Mouse (Mus musculus) heart, postnatal 0 days (tissue): Measurements from ENCODE around the gene Asb1. TPM values are rescaled to one million over a fixed set of nuclear protein-coding genes. Genes with fewer than 3 reads are reported as not detected.

Experiments
- ATAC-seq: fragments of 200-750 bp; cut with Nextera tagmentation; 2 replicates; pipeline ENCODE4 v1.8.0; 2017; ENCODE audit warnings: low read depth, moderate number of reproducible peaks, moderate library complexity; ENCODE audit not compliant: insufficient read depth
- DNase-seq: peaks from one replicate; pipeline ENCODE4 v3.0.0-alpha.2; 2016; ENCODE audit warnings: low spot score
- H3K27ac ChIP-seq: fragments of 300-500 bp; sonication (generic); 2 replicates; pipeline ENCODE4 v1.5.1; 2014; ENCODE audit warnings: low read depth, mild to moderate bottlenecking
- H3K27me3 ChIP-seq: fragments of 300-500 bp; sonication (generic); 2 replicates; pipeline ENCODE4 v1.6.1; 2014; ENCODE audit warnings: low read length, mixed read lengths; ENCODE audit not compliant: control insufficient read depth, insufficient read depth
- H3K36me3 ChIP-seq: fragments of 300-500 bp; sonication (generic); replicated peaks from 2 replicates; pipeline ENCODE4 v1.6.1; 2014; ENCODE audit warnings: low read length, mixed read lengths; ENCODE audit not compliant: control insufficient read depth, insufficient read depth
- H3K4me1 ChIP-seq: fragments of 300-500 bp; sonication (generic); 2 replicates; pipeline ENCODE4 v1.6.1; 2014; ENCODE audit warnings: antibody characterized with exemption; ENCODE audit not compliant: control insufficient read depth, insufficient read depth
- H3K4me2 ChIP-seq: fragments of 300-500 bp; sonication (generic); 2 replicates; pipeline ENCODE4 v1.6.1; 2014; ENCODE audit warnings: low read depth, mild to moderate bottlenecking, low read length, moderate library complexity
- H3K4me3 ChIP-seq: fragments of 300-500 bp; sonication (generic); 2 replicates; pipeline ENCODE4 v1.5.1; 2014; ENCODE audit warnings: low read depth, low read length
- H3K9ac ChIP-seq: fragments of 300-500 bp; sonication (generic); replicated peaks from 2 replicates; pipeline ENCODE4 v1.6.1; 2014; ENCODE audit warnings: low read depth, low read length, mixed read lengths
- H3K9me3 ChIP-seq: fragments of 300-500 bp; sonication (generic); replicated peaks from 2 replicates; pipeline ENCODE4 v1.6.1; 2016; ENCODE audit warnings: low read length; ENCODE audit not compliant: control insufficient read depth
- CTCF ChIP-seq: IDR thresholded peaks from 2 replicates; pipeline ENCODE4 v1.5.1; 2016; ENCODE audit warnings: antibody characterized with exemption, control low read depth, low read depth
- EP300 ChIP-seq: IDR thresholded peaks from 2 replicates; pipeline ENCODE4 v1.6.1; 2016; ENCODE audit warnings: antibody characterized with exemption, low read depth
- WGBS: fragments of 180-500 bp; shearing (Covaris S2); extraction: QIAGEN DNeasy Blood & Tissue Kit; methylation state at CpG from one replicate; pipeline ENCODE4 v1.1.7; 2014; 5-methylcytosine and 5-hydroxymethylcytosine counted together
- polyA plus RNA-seq: library from polyadenylated mRNA; unstranded; fragments of >200 nt; fragmentation: Nextera tagmentation; extraction: Ambion mirVana; gene quantifications from 2 replicates; pipeline ENCODE4 v1.2.1, GENCODE M21; 2015
- total RNA-seq: library from RNA; depleted of rRNA; stranded (reverse); fragments of >200 nt; gene quantifications from 2 replicates; pipeline ENCODE4 v1.2.3, GENCODE M21; 2014; ENCODE audit warnings: low replicate concordance

The Asb1 gene
- total and polyA plus RNA-seq, 2 experiments from 2014 or later: 4.6 to 19.0 TPM

DNA sequence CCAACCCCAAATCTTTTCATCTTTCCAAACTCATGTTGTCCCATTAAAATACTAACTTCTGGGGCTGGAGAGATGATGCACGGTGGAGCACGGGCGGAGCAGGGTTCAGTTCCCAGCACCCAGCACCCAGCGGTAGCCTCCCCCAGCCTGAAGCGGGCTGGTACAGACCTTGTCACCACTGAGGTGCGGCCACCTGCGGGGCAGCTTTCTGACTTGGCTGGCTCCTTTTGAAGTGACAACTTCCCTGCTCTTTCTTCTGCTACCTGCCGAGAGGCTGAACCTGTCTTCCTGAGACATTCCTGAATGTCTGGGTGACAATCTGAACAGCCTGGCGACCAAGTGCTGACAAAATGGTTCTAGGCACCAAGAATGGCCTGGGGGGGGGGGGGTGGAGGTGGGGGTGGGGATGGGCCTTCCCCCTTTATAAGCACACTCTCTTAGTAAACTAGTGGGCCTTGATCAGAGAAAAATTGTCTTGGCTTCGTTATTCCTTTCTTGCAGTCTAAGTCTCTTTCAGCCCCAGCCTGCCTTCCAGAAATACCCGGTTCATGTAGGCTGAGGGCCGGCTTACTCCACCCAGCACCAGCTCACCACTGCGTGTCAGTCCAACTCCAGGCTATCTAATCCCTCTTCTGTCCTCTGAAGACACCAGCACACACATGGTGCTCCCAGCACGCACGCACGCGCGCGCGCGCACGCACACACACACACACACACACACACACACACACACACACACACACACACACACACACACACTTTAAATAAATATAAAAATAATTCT is 2.4 kb upstream of the Asb1 start:
- WGBS: 37% methylated on average over 22 of the region's 22 CpGs
- DNase-seq: no peak
- Histone ChIP-seq H3K9ac (no peak overlapping the region), H3K4me2 (no peak overlapping the region), H3K9me3 (no peaks in the 10 kb centered on the region), H3K4me1 (peaks cover 16% of the 10 kb centered on the region), H3K4me3 (no peak overlapping the region), H3K36me3 (no peaks in the 10 kb centered on the region), H3K27me3 (peaks cover 15% of the 10 kb centered on the region; the same call in 1 of the 2 replicates), H3K27ac (no peak overlapping the region)
- TF ChIP-seq CTCF (no peak), EP300 (no peak)
- no peak for ATAC-seq

DNA sequence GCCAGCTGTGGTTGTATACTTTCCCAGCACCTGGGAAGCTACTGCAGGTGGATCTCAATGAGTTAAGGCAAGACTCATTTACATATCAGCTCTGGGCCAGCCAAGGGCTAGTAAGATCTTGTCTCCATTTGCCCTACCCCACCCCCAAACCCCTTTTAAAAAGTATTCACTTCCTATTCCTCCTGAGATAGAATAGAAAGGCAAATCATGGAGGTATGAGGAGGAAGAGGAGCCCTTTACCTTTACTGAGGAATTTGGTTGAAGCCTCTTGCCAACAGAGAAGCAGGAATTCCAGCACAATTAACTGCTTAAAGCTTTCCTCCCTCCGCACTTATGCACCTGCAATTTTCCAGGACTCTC is 1.8 kb upstream of the Asb1 start:
- no peak overlapping the region for H3K9ac ChIP-seq
- no peak overlapping the region for H3K27ac ChIP-seq
- DNase-seq (no peak), ATAC-seq (no peak)
- peaks cover 15% of the 10 kb centered on the region; the same call in 1 of the 2 replicates for H3K27me3 ChIP-seq
- no peak overlapping the region for H3K4me3 ChIP-seq
- 69% methylated on average over 1 of the region's 1 CpGs for WGBS
- no peak overlapping the region for H3K4me2 ChIP-seq
- peaks cover 16% of the 10 kb centered on the region for H3K4me1 ChIP-seq
- TF ChIP-seq CTCF (no peak), EP300 (no peak)
- H3K9me3 ChIP-seq: no peaks in the 10 kb centered on the region
- no peaks in the 10 kb centered on the region for H3K36me3 ChIP-seq

DNA sequence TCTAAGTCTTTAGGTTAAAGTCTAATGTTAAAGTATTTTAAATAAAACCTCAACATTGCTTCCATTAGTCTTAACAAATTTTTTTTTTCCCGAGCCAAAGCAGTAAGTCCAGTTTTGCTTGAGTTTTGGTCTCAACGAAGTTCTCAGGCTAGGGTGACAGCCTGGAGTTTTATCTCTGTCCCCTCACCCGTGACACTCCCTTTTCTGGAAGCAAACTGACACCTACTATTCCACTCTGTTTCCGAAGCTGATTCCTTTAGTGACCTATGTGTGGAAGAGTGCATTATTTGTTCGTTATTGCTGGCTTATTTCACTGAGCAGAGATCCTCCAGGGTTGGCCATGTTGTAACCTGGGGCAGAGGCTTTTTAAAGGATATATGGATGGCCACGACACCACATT is 1.1 kb upstream of the Asb1 start:
- H3K9ac ChIP-seq: no peak overlapping the region; the same call in 1 of the 2 replicates
- H3K4me2 ChIP-seq: peak overlapping the region; percentile 93
- ATAC-seq (no peak), DNase-seq (no peak)
- H3K4me1 ChIP-seq: peaks cover 16% of the 10 kb centered on the region
- H3K4me3 ChIP-seq: peak overlapping the region; percentile 88; the same call in 1 of the 2 replicates
- 25% methylated on average over 6 of the region's 6 CpGs for WGBS
- peaks cover 15% of the 10 kb centered on the region; the same call in 1 of the 2 replicates for H3K27me3 ChIP-seq
- no peak for TF ChIP-seq EP300
- no peaks in the 10 kb centered on the region for H3K9me3 ChIP-seq
- H3K36me3 ChIP-seq: peaks cover 3% of the 10 kb centered on the region; the same call in 1 of the 2 replicates
- no peak overlapping the region for H3K27ac ChIP-seq

DNA sequence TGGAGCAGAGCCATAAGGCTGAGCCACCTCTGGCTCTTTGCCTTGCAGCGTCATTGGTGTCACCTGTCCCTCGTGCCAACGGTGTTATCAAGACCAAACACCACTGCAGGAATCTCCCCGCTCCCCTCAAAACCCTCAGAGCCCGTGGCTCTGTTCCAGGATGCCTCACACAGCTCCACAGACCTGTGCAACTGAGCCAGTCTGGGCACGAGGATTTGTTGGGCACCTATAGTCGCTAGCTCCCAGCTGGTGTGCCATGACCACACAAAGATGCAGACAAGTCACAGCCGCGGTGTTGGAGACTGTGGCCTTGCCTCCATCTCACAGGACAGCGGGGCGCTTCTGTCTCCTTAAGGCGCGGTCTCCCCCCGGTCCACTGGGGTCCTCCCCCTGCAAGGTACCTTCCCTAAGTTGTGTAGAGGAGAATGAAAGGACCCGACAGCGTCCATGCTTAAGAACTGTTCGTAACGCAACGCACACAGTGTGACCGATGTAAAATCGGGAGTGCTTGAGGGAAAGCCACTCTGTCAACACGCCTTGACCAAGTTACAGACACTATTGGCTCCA is 557 bp upstream of the Asb1 start:
- Histone ChIP-seq H3K9ac (peak overlapping the region; percentile 36; the same call in 1 of the 2 replicates), H3K4me1 (peaks cover 16% of the 10 kb centered on the region), H3K9me3 (no peaks in the 10 kb centered on the region), H3K4me2 (peak overlapping the region; percentile 93), H3K27ac (peak overlapping the region; percentile 68), H3K36me3 (peaks cover 4% of the 10 kb centered on the region; the same call in 1 of the 2 replicates), H3K27me3 (peaks cover 15% of the 10 kb centered on the region; the same call in 1 of the 2 replicates), H3K4me3 (peak overlapping the region; percentile 88)
- no peak for TF ChIP-seq EP300
- no peak for TF ChIP-seq CTCF
- under 1% methylated on average over 22 of the region's 22 CpGs for WGBS
- ATAC-seq: peak; percentile 11
- DNase-seq: no peak

DNA sequence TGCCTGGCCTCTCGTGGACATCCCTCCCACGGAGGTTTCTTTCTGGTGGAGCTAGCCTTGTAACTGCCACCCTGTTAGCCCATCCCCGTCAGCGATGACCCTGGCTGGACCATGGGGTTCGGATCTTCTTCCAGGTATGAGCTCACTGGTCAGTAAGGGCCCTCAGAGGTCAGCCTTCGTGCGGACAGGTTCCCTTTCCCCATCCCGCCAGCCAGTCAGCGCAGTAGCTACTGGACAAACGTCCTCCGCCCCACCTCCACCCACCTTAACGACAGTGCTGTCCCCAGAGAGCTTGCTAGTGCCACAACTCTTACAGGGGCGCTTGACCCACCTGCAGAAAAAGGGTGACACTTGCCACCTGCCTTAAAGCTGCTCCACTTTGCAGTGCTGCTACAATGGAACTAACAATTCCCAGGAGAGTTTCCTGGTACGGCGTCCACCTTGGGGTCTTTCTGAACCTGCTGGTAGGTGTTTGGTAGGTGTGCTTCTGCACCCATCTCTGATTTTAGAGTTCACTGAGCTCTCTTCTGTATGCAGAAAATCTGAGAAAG is 773 bp downstream of the Asb1 start:
- TF ChIP-seq EP300 (no peak), CTCF (no peak)
- Histone ChIP-seq H3K4me3 (peak overlapping the region; percentile 88), H3K4me1 (peaks cover 16% of the 10 kb centered on the region), H3K27ac (peak overlapping the region; percentile 68), H3K36me3 (peaks cover 16% of the 10 kb centered on the region), H3K27me3 (peaks cover 15% of the 10 kb centered on the region; the same call in 1 of the 2 replicates), H3K9me3 (no peaks in the 10 kb centered on the region), H3K9ac (peak overlapping the region; percentile 75), H3K4me2 (peak overlapping the region; percentile 93)
- DNase-seq (no peak), ATAC-seq (no peak)
- WGBS: 14% methylated on average over 15 of the region's 15 CpGs
